Mouse (Mus musculus) CD4-positive, CD25-positive, alpha-beta regulatory T cell, adult 4 months (primary cell): Measurements from ENCODE around the gene Pdrg1. TPM values are rescaled to one million over a fixed set of nuclear protein-coding genes. Genes with fewer than 3 reads are reported as not detected.

Experiments used
- ATAC-seq: one replicate; pipeline ENCODE4 v1.8.0; 2017
- polyA plus RNA-seq, 2 experiments: library from polyadenylated mRNA; unstranded; fragments of 100-300 nt; shearing (Covaris generic); gene quantifications; one replicate each; pipeline ENCODE4 v1.2.1; 2017

The Pdrg1 gene
- polyA plus RNA-seq, 2 experiments from 2014 or later: 164 to 215 TPM

DNA sequence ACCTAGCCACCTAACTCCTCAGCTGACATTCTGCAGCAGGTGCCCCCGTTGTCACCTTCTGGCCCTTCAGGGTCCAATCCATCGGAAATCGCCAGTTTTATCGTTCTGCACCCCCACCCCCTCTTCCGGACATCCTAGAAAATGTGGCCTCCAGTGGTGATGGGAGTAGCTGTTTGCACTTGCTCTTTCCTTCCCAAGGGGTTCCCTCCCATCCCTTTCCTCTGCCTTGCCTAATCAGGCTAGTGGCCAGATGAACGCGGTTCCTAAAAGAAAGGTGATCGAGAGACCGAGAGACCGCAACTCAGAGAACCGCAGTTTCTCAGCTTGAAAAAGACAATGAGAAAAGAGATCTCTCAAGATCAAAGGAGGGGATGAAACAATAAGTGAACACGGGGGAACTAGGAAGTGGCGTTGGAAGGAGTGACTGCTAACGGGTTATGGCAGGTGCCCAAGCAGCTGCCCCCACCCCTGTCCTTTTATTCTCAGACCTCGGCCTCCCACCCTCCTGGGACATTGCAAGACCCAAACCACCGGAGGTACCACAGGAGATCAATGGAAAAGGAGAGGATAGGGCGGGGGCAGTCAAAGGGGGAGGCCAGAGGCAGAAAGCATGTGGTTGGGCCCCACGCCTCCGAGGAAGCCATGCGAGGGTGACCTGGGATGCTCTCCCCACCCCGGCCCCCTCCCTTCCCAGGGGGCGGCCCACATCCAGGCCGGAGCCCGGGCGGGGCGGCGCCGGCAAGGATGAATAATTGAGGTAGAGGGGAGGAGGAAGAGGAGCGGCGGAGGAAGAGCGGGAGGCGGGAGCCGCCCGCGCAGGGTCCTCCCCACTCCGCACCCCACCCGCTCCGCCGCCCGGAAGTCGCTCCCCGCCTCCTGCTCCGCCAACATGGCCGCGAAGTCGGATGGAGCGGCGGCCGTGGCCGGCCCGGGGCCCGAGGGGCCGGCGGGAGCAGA lies 16.2 kb upstream of the Pdrg1 start, which contains the start of gene Xkr7:
Xkr7 (plus strand) TSS at position 727 of the 957 bp plus-strand sequence.
- ATAC-seq: no peak

GRCm38 (mm10) chr2:153030422-153030821 lies 15.2 kb upstream of the Pdrg1 start:
- no peak for ATAC-seq

GRCm38 (mm10) chr2:153027501-153027900 lies 12.3 kb upstream of the Pdrg1 start:
- no peak for ATAC-seq

- ATAC-seq: no peak
Observed at GRCm38 (mm10) chr2:153026052-153026451, 10.8 kb upstream of the Pdrg1 start.

GRCm38 (mm10) chr2:153022855-153023254 lies 7.6 kb upstream of the Pdrg1 start:
- no peak for ATAC-seq

DNA sequence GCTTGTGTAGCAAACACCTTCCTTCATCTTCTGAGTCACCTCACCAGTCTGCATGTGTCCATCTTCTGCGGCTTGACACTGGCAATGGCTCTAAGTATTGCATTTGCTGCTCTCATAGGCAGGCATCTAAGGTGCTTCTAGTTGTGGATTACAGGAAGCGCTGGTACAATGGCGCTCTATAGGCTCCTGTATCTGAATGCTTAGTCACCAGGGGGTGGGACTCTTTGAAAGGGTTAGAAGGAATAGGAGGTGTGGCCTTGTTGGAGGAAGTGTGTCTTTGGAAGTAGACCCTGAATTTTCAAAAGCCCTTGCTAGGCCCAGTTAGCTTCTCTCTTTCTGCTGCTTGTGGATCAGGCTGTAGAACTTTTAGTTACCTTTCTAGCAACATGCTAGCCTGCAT lies 5.9 kb upstream of the Pdrg1 start:
- no peak for ATAC-seq

GRCm38 (mm10) chr2:153019355-153019754 lies 4.1 kb upstream of the Pdrg1 start:
- no peak for ATAC-seq

- no peak for ATAC-seq
Observed at GRCm38 (mm10) chr2:153016786-153017185, 1.6 kb upstream of the Pdrg1 start.

GRCm38 (mm10) chr2:153015804-153016203 lies 577 bp upstream of the Pdrg1 start:
- ATAC-seq: no peak

DNA sequence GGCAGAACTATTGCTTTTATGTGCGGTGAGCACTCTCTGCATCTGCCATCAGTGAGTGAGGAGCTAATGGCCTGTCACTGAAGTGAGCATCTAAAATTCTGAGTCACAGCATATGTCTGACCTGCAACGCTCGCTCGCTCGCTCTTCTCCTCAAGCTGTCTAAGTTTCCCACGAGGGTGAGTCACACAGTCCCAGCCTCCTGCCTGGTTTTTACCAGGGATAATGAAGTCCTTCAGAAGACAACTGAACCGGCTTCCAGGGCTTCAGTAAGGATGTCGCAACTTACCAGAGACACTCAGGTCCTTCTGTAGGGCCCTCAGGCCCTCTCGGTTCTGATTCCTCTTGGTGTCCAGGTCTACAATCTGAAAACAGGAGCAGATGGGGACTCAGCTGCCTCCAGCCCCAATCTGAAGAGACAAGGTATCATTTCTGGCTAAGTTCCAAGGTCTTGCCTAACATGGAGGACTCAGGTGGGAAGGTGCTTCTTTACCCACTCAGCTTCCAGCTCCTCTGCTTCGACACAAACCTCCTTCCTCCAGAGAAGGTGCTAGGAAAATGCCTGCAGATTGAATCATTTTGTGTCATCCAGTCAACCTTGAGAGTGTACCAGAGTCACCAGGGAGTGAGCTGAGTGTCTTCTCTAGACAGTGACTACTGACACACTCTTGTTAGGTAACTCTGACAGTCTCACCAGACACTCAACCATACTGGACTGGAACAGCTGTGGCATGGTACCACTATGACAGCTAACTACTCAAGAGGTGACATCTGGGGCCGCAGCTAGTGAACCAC lies 1.3 kb downstream of the Pdrg1 start:
- ATAC-seq: no peak

GRCm38 (mm10) chr2:153009192-153009973 lies 5.8 kb downstream of the Pdrg1 start:
- no peak for ATAC-seq

DNA sequence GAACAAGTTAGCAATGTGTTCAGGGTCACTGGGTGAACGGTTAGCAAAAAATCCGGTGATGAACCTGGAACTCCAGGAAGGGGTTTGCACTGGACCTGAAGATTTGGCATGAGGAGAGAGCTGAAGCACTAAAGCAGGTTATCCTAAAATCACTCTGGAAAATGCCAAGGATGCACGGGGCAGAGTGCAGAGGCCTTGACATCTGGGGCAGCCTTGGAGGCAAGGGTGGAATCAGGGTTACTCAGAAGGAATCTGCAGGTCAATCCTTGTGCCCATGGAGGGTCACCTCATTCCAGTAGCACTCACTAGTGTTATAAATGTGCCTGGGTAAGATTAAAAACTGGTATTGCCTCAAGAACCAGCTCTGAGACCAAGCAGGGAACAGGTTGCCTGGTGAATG lies 9.2 kb downstream of the Pdrg1 start:
- ATAC-seq: no peak

DNA sequence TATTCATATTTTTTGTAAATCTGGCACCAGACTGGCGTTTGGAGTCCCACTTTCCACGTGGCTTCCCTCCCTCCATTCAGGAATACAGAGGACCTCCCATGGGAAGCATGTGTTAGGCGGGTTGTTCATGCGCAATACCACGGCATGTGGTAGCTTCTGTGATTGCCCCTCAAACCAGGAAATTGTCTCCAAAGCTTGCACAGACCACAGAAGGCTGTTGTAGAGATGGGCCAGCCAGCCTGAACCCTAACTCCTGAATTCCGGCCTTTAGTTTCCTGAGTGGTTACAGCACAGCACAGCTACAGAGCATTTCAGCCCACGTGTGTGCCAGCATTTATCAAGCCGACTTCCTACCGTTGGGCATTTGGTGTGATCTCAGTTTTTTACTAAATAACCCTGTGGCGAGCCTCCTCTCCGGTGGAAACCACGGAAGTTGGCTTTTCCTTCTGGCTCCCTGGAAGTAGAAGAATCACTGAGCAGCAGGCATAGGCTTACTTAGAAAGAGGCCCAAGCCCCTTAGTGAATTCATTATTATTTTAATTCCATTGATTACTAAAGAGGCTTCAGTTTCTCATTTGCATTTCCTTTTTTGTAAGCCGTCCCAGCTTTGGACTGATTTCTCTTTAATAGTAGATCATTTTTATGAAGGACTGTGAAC lies 11.4 kb downstream of the Pdrg1 start:
- ATAC-seq: no peak

GRCm38 (mm10) chr2:153002492-153003248 lies 12.6 kb downstream of the Pdrg1 start:
- ATAC-seq: peak; percentile 83

GRCm38 (mm10) chr2:152997046-152997445 lies 18.2 kb downstream of the Pdrg1 start:
- no peak for ATAC-seq

DNA sequence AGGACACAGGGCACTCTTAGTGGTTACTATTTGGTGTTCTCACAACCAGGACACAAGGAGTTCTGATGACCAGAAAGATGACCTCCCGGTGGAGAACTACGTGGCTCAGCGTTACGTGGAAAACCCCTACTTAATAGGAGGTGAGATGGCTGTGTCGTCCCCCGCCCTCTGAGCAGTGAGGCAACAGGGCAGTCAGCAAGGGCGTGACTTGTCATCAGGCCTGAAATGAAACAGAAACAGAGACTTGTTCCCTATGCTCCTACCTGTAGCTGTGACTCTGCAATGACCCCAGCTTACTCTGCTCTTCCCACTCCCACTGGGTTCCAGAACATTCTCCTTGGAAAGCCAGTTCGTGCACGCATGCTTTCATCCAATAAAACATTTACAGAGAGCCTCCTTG lies 23.7 kb downstream of the Pdrg1 start:
- ATAC-seq: no peak

GRCm38 (mm10) chr2:152985582-152985981 lies 29.6 kb downstream of the Pdrg1 start:
- ATAC-seq: no peak

DNA sequence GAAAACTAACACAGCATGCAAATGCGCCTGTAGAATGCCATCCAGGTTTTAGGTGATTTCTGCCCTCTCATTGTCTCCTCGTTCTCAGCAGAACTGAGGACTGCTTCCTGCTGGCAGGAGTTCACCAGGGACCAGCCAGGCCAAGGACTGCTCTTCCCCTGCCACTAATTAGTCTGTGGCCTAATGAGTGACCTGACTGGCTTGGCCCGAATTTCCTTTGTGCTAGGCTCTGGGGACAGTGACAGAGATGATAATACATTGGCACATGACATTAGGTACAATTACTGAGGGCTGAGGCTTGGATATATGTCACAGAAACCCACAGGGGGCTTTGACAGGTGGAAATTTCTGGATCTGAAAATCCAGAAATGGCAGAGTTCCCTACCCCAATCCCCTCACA lies 38.2 kb downstream of the Pdrg1 start:
- no peak for ATAC-seq

- no peak for ATAC-seq
Observed at GRCm38 (mm10) chr2:152965555-152965954, 49.7 kb downstream of the Pdrg1 start.

- ATAC-seq: peak; percentile 63
Observed at GRCm38 (mm10) chr2:152962091-152962793, 53.0 kb downstream of the Pdrg1 start, which contains the start of gene Ttll9. Gene Ttll9 (plus strand): TSS chr2:152962485.
